Mouse (Mus musculus) kidney, postnatal 10 days (tissue): Measurements from ENCODE around the gene Osbpl10.

Experiments
- DNase-seq: peaks from one replicate; pipeline ENCODE4 v3.0.0; 2021; ENCODE audit warnings: mixed read lengths

Gene Osbpl10

DNA sequence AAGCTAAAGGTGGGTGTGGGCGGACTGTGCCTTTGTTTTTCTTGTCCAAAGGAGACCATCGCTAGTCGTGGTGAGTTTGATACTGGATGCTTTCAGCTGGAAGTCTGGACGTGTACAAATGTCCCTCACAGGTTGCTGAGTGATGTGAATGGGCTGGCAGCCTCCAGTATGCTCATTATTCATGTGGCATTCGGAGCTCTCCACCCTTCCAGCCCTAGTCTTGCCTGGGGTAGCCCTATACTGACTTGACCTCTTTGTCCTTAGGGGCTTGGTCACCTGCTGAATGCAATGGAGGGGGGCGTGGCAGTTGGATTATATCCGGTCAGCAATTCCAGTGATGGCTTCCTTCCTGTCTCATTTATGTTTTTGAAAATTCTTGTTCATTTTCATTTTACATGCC is 56.4 kb downstream of the Osbpl10 start:
- DNase-seq = no peak

DNA sequence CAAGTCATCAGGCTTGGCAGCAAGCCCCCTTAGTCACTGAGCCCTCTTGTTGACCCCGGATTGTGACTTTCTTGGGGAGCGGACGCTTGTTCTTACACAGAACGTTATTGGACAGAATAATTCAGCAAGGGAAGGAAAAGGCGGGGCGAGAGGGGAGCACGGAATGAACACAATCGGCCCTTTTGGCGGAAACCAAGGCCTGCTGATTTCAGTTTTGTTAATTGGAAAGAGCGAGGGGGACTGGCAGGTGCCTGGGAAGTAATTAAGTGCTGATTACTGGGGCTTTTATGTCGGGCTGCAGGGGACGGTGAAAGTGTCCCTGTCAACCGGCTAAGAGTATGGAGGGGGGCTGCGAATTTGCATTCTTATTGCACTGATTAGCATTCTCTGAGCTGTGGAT is 59.8 kb downstream of the Osbpl10 start:
- DNase-seq = peak; percentile 44

DNA sequence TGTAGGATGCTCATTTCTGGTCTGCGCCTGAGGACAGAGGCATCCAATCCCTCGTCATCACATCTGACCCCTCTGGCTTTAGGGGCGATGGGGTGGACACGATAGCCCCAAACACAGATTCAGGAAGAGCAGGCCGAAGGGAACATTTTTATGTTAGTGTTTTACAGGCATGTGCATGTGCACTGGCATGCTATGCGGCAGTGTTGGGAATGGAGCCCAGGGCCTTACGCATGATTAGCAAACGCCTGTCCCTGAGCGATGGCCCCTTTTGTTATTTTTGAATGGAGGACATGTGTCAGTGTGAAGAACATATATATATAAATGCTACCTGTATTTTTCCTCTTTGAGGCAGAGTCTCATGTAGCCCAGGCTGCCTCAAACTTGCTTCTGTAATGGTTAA is 60.3 kb downstream of the Osbpl10 start:
- DNase-seq = no peak

DNA sequence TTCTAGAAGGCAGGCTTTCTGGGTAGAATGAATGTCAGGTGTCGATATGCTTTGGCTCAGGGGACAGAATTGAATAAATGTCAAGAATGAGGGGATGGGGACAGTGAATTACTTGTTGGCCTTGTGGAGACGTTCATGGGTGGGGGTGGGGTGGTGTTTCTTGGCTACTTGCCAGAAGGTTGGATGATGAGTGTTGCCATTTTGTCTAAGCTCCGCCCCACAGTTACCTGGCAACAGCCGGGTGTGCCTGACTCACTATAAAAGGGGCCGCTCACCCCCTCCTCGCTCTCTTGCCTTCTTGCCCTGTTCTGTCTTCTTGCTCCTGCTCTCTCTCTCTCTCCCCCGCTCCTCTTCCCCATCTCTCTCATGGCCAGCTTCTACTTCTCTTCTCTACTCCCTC is 60.9 kb downstream of the Osbpl10 start:
- no peak for DNase-seq

DNA sequence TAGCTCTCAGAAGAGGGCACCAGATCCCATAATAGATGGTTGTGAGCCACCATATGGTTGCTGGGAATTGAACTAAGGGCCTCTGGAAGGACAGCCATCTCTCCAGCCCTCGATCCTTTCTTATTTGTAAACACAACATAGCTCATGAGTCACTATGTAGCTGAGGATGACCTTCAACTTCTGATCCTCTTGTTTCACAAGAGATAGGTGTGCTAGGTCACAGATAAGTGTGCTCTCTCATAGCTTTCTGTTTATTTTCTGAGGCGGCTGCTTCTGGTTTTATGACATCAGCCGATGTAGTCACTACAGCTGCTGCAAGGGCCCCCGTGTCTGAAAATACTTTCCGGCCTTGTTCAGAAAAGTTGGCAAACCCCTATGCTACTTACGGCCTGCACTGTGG is 64.2 kb downstream of the Osbpl10 start:
- no peak for DNase-seq

DNA sequence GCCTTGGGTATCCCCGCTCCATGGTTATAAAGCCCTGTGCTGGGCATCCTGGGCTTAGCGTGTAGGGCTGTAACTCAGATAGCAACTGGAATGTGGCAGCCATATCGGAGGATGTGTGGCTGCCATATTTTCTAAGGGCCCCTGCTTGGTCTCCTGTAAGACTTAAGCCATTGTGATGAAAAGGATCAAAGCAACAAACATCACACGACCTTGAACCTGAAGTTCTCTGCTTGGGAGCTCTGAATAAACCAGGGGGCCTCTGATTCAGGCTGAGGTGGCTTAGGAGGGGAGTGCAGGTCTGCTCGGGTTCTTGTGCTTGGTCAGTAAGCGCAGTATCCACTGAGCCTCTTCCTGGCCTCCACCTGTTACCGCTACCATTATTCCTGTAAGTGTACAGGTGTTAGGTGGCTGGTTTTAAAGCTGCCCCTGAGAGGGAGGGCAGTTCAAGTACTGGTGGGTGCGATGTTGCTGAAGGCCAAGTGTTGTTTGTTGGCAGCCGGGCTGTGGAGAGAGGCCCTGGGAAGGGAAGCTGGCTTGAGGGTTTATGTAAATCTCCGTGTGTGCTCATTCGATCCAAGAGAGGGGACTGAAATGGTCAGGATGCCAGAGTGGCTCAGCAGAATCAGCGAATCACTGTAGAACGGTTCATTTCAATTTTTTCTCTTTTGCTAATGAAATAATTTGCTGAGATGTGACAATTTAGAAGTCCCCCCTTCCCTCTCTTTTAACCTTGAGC is 64.8 kb downstream of the Osbpl10 start:
- DNase-seq = no peak

DNA sequence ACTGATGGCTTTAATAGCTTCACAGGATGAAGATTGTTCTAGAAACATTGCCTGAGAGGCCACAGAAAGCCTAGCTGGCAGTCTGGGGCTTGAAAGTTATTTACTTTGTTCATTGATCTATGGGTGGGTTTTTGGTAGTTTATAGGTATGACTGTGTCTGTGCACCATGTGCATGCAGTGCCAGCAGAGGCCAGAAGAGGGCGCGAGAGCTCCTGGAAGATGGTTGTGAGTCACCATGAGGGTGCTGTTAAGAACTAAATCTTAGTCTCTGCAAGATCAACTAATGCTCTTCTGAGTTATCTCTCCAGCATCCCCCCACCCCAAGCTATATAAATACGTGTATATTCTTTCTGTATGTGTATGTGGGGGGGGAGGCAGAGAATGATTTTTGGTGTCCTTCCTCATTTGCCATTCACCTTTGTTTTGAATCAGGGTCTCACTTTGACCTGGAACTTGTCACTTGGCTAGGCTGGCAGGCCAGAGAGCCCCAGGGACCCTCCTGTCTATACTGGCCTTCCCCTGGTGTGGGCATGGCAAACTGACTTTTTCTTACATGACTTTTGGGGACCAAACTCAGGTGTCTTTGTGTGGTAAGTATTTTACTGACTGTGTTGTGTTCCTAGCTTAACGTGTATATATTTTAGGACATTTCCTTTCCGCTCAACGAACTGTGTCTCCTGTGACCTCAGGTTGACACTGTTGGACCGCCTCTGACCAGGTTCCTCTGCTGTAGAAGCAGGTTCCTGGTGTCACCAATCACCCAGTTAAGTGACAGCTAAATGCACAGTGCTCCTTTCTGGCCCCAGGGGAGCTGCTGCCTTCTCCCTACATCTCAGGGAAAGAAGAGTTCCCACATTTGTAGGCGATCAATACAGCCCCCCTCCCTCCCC is 65.8 kb downstream of the Osbpl10 start:
- DNase-seq = peak; percentile 33

DNA sequence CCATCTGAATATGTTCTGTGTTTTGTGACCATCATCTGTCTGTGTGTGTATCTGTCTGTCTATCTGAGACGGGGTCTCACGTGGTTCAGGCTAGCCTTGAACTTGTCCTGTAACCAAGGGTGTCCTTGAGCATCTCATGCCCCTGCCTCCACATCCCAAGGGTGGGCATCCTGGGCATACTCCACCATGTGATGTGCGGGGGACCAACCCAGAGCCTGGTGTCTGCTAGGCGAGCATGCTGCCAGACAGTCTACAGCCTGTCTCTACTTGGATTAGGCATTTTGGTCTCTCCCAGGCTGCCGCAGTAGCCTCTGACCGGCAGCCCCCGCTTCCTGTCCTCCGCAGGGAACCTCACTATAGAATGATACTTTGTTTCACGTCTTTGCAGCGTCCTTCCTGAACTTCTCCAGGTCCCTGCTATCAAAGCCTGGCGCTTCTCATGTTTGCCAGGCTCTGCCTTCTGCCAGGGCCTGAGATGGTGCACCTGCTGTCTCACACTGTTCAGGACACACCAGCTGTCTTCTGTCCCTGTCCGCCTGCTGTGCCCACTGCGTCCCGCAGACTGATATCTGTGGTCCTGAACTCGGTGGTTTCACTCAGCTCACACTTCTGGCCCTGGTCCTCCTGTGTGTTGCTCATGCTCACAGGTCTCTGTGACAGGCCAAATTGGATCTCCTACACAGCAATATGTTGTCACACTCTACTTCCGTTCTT is 66.9 kb downstream of the Osbpl10 start:
- no peak for DNase-seq

DNA sequence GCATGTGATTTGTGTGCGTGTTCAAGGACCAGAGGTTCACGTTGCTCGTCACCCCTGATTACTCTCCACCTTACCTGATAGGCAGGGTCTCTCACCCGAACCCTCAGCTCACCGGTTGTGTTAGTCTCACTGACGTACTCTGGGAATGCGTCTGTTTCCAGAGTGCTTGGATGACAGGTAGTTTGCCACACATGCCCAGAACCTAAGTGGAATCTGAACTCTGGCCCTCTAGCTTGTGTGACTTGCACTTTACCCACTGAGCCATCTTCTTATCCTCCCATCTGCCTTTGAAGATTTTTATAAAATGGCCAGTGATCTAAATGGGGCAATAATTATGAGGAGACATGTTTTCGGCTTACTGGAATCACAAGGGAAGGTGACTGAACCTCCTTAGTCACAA is 68.3 kb downstream of the Osbpl10 start:
- DNase-seq = no peak

DNA sequence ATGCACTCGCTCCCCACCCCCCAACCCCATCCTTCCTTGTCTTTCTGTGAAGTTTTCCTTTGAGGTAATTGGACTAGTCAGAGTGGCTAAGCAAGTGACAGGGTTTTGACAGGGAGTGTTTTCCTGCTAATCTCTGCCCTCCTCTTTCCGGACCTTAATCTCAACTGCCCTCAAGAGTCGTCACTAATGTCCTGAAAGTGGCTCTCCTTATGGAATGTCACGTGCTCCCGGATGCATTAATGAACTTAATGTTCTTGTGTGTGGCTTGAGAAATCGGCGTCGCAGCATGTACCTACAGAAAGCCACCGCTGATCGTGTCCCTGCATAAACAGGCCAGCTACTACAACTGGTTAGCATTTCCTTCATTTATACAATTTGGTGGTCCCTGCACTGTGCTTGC is 70.0 kb downstream of the Osbpl10 start:
- no peak for DNase-seq

DNA sequence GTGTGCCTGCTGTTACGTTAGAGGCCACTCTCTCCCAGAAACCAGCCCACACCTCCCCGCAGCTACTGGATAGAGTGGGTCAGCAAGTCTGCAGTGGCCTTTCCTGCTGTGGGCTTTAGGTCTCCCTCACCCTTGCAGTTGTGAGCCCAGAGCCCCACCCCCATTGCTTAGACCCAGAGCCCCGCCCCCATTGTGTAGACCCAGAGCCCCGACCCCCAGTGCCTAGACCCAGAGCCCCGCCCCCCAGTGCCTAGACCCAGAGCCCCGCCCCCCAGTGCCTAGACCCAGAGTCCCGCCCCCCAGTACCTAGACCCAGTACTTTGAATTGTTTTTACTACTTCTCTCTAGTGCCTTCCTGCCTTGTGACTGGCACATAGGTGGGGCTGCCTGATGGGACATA is 70.5 kb downstream of the Osbpl10 start:
- no peak for DNase-seq

DNA sequence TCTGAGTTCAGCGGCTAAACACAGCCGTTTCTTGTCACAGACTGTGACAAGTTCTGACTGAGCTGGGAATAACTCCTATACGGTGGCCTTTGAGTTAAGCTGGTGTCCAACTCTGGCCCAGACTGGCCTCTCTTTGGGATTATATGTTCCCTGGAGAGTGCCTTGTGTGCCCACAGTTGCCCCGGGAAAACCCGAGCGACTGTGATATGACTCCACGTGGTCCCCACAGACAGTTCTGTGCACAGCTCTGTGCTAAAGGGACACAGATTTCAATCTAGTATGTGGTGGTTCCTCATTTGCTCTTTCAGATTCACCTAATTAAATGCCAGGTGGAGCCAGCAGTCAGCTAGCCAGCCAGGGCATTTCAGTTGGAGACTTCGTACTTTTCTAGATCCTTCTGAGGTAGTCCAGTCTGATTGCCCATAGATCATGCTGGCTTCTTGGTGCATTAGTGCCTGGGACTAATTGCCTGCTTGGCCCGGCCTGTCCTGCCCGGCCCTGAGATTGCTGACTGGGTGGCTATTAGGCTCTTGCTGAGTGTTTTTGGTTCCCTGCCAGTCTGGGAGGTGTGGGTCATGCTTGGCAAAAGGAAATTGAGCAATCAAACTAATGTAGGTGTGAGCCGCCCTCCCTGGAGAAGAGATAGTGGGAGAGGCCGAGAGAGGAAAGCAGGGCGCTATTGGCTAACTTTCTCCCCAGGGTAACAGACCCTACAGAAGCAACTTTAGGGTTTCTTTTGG is 71.8 kb downstream of the Osbpl10 start:
- peak; percentile 71 for DNase-seq

DNA sequence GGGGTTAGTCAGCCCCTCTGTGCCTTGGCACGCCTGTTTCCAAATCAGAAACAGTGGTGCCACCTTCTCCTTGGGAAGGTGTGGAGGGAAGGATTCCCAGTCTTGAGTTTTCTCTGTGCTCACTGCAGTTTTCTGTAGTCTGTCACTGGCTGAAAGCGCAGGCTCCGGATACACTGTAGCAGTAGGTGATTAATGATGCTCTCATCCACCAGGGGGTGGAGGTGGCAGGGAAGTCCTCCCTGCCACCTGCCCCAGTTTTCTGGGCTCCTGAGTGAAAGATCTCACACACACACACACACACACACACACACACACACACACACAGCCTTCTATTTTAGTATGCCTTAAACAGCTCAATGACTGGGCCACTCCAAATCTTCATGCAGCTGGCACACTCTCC is 73.6 kb downstream of the Osbpl10 start:
- no peak for DNase-seq

DNA sequence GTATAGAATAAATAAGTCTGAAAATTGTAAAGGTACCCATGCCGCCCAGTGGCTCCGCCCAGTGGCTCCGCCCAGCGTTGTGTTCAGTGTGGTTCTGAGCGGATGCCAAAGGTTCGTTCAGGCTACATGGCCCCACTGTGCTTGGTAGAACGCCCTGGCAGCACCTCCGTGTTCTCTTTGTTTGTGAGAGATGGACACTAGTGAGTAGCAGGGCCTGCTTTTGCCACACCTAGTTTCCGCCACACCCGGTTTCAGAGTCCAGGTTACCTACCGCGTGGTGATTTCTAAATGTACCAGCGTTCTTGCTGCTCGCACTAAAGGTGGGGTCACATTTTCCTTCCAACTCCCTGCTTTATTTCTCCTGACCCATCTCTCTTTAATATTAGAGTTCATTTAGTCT is 75.4 kb downstream of the Osbpl10 start:
- DNase-seq = no peak

DNA sequence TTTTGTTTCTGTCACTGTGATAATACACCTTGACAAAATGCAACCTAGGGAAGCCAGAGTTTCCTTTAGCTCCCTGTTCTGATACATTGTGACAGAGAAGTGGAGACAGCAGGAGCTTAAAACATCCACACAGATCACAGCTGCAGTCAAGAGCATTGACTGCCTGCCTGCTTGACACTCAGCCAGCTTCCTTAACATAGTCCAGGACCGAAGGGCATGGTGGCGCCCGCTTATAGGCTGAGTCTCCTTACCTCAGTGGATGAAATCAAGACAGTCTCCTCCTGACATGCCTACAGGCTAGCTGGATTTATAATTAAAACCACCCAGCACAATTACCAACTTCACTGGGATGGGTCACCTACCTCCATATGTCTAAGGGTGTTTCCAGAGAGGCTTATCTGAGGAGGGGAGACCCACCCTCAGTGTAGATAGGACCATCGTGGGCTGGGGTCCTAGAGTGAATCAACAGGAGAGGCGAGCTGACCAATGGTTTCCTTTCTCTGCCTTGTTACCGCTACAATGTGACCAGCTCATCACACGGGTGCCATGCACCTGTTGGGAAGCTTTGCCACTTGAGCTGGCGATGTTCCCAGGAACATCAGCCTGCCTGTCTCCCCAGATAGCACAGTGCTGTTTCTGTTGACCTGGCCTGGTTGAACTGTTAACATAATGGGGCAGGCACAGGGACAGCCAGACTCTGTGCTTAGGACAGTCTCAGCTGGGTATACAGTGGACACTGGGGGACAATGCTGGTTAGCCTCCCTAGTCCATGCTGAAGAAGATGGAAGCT is 76.9 kb downstream of the Osbpl10 start:
- DNase-seq = no peak

DNA sequence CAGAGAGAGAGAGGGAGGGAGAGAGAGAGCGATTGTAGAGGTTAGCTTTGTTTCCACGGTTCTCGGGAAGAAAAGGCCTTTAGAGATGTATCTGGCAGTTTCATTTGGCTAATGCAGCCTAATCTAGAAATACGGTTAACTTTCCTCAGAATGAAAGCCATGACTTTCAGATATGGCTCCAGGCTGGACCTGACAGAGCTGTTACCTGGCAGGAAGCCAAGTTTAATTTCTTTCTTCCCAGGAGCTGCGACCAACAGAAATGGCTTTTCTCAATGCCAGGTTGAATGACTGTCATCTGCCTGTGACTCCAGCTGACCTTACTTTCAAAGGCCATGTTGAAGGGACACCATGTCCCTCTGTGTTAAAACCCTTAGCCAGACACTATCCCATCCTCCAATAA is 80.4 kb downstream of the Osbpl10 start:
- DNase-seq = no peak

DNA sequence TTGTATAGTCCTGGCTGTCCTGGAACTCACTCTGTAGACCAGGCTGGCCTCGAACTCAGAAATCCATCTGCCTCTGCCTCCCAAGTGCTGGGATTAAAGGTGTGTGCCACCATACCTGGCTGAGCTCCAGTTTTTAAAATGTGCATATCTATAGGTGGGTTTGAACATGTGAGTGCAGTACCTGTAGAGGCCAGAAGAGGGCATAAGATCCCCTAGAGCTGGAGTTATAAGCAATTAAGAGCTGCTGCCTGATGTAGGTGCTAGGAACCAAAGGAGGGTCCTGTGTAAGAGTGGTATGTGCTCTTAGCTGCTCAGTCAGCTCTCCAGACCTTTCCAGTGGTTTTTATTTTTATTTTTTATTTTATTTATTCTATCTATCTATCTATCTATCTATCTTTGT is 86.5 kb downstream of the Osbpl10 start:
- DNase-seq = no peak

DNA sequence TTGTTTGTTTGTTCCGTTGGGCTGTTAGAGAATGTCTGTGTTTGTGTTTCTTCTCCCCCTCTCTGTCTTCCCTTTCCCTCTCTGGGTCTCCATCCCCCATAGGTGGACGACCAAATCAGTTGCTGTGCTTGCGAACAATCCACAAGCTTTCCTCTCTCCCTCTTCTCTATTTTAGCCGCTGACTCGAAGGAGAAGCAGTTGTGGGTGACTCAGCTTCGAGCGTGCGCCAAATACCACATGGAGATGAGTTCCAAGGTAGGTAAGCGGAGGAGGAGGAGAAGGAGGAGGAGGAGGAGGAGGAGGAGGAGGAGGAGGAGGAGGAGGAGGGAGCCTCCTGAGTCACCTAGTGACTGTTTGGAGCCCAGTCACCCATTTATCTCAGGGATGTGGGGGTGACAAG is 88.7 kb downstream of the Osbpl10 start:
- no peak for DNase-seq

DNA sequence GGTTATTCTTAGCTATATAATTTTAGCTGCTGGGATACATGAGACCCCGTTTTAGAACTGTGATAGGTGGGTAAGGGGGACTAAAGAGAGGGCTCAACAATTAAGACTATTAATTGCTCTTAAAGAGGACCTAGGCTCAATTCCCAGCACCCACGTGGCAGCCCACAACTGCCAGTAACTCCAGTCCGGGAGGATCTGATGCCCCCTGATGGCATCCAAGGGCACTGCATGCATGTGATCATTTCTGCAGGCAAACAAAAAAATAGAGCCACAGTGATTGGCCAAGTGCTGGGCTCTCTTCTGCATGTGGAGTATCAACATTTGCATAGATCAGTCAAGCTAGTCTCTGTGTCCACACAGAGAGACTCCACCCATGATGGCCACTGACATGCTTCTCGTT is 96.8 kb downstream of the Osbpl10 start:
- DNase-seq = no peak

DNA sequence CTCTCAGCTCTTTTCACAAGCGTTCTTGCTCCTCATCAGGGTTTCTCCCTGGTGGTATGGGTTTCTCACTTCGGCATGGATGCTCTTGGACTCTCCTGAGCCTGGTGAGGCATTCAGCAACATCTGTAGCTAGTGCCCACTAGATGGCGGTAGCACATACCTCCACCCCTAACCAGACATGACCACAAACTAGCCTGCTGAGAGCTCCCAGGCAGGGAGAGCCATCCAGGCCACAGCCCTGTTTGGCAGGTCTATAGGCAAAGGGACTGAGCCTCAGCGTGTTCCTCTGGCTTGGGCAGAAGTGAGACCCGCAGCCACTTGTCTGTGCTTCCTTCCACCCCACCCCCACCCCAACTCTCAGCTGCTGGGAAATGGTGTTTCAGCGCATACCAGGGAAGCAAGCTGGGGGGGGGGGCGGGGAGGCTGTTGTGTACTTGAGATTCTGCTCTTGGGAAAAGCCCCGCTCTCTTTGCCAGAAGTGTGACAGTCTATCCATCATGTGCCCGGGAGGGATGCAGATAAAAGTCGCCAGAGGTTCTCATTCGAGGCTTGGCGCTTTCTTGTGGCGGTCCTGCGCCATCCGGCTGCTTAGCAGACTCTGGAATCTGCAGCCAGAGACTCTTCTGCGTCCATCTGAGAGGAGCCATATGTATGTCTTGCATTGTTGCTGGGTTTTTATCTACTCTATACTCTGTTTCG is 110.1 kb downstream of the Osbpl10 start:
- peak; percentile 84 for DNase-seq

DNA sequence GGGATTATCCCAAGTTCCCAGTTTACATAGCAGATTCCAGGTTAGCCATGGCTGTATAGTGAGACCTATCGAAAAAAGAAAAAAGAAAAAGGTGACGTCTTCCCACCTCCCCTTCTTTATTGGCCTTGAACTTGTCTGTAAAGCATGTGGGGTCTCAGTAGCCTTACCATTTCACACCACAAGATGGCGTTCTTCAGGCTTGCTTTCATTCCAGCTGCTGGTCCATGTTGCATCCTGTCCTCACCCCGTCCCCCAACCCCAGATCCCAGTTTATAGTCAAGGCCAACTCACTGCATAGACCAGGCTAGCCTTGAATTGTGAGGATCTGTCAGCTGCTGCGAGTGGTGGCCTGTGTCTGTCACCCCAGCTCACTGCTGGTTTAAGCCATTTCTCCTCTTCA is 111.3 kb downstream of the Osbpl10 start:
- no peak for DNase-seq

DNA sequence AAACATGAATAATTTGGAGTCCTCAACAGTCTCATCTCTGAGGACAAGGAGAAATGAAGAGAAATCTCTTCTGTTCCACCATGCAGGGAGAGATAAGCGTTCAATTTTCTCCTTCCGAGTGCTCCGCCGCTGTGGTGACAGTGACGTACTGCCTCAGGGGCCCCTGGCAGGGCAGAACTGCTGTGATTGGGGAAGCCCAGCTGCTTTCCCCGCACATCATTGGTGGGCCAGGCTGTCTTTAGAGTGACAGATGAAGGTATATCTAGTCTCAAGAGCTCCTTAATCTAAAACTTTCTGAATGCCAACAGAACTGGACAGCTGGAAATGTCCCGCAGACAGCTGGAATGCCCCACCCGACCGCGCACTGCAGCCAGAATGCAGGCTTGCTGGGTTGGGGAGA is 118.1 kb downstream of the Osbpl10 start:
- DNase-seq = no peak
